Mouse (Mus musculus) liver, adult (tissue): ENCODE data around the gene Dmrt1.

Experiments
- GATA4 ChIP-seq: IDR thresholded peaks from 2 replicates; pipeline ENCODE4 v1.6.1; 2014; ENCODE audit warnings: mild to moderate bottlenecking, low read length; ENCODE audit not compliant: insufficient replicate concordance

The Dmrt1 gene

GRCm38 (mm10) chr19:25505360-25506196 lies at the start of gene Dmrt1:
Dmrt1 (plus strand) TSS chr19:25505618.
- no peak for TF ChIP-seq GATA4

GRCm38 (mm10) chr19:25460760-25461159 lies 44.7 kb upstream of the Dmrt1 start:
- TF ChIP-seq GATA4 = no peak

GRCm38 (mm10) chr19:25461553-25462320 lies 43.7 kb upstream of the Dmrt1 start:
- TF ChIP-seq GATA4 = no peak

- TF ChIP-seq GATA4 = no peak
Measured at GRCm38 (mm10) chr19:25479152-25479669, 26.2 kb upstream of the Dmrt1 start.

GRCm38 (mm10) chr19:25480820-25481219 lies 24.6 kb upstream of the Dmrt1 start:
- TF ChIP-seq GATA4 = no peak

- TF ChIP-seq GATA4 = no peak
Measured at GRCm38 (mm10) chr19:25486561-25486960, 18.9 kb upstream of the Dmrt1 start.

- TF ChIP-seq GATA4 = no peak
Measured at GRCm38 (mm10) chr19:25487350-25487749, 18.1 kb upstream of the Dmrt1 start.

GRCm38 (mm10) chr19:25488546-25488945 lies 16.9 kb upstream of the Dmrt1 start:
- TF ChIP-seq GATA4 = no peak

GRCm38 (mm10) chr19:25489546-25489945 lies 15.9 kb upstream of the Dmrt1 start:
- TF ChIP-seq GATA4 = no peak

GRCm38 (mm10) chr19:25497434-25497833 lies 8.0 kb upstream of the Dmrt1 start:
- no peak for TF ChIP-seq GATA4

- TF ChIP-seq GATA4 = no peak
Measured at GRCm38 (mm10) chr19:25504878-25505277, 540 bp upstream of the Dmrt1 start.

GRCm38 (mm10) chr19:25506616-25507015 lies 1.2 kb downstream of the Dmrt1 start:
- no peak for TF ChIP-seq GATA4

GRCm38 (mm10) chr19:25514986-25515530 lies 9.6 kb downstream of the Dmrt1 start:
- no peak for TF ChIP-seq GATA4

GRCm38 (mm10) chr19:25524156-25524555 lies 18.7 kb downstream of the Dmrt1 start:
- TF ChIP-seq GATA4 = no peak

- no peak for TF ChIP-seq GATA4
Measured at GRCm38 (mm10) chr19:25525726-25526125, 20.3 kb downstream of the Dmrt1 start.

- TF ChIP-seq GATA4 = no peak
Measured at GRCm38 (mm10) chr19:25529673-25530072, 24.3 kb downstream of the Dmrt1 start.

- no peak for TF ChIP-seq GATA4
Measured at GRCm38 (mm10) chr19:25545714-25546340, 40.4 kb downstream of the Dmrt1 start.
